Comparison of ENCODE assay signal across 23 mouse cellular contexts in genomic region chr2:38144831-38145230, GRCm38 (mm10).
DNase-seq lines count a peak whose midpoint lies in the region; ATAC-seq and TF ChIP-seq lines count a peak whose summit lies in the region.
"Had no signal": no experiment of that assay in that cellular context is flagged by ENCODE, and none has a peak within 500 bp of the region (broad histone marks: within the 10 kb centered on the region; RNA-seq: fewer than 3 reads in every experiment).

No protein-coding gene starts in this region.

- no peaks in the 10 kb centered on the region for H3K9me3 ChIP-seq in forebrain, embryonic 11.5 days (ENCODE audit: control insufficient read depth, low read length)
- no peaks in the 10 kb centered on the region for H3K9me3 ChIP-seq in forebrain, embryonic 15.5 days
- H3K9me3 ChIP-seq in midbrain, embryonic 13.5 days = no peaks in the 10 kb centered on the region
- H3K9me3 ChIP-seq: embryonic facial prominence, embryonic 12.5 days; G1E; limb, embryonic 12.5 days; liver, embryonic 15.5 days had no signal

- TF ChIP-seq CTCF in layer of hippocampus, adult 2 months (conservative IDR thresholded peaks at IDR 0.05) = no peak

- no peak for ATAC-seq in forebrain, embryonic 11.5 days (replicated peaks; ENCODE audit: low FRiP score)
- ATAC-seq in forebrain, embryonic 15.5 days (replicated peaks) = no peak
- no peak; the same call in 1 of the 2 replicates for ATAC-seq in midbrain, embryonic 13.5 days
- no peak for ATAC-seq in granulocyte monocyte progenitor cell, adult 5-6 weeks (replicated peaks; ENCODE audit: poor library complexity, severe bottlenecking)
- ATAC-seq: lung, postnatal 0 days; Patski had no signal

- no peak overlapping the region for H3K9ac ChIP-seq in forebrain, embryonic 11.5 days (ENCODE audit: low read length)
- no peak overlapping the region for H3K9ac ChIP-seq in forebrain, embryonic 15.5 days (replicated peaks)
- no peak overlapping the region for H3K9ac ChIP-seq in midbrain, embryonic 13.5 days (replicated peaks)
- H3K9ac ChIP-seq: embryonic facial prominence, embryonic 12.5 days; limb, embryonic 12.5 days; liver, embryonic 15.5 days had no signal

- DNase-seq in layer of hippocampus, adult 2 months (ENCODE audit: low spot score in 2 of 2) = no peak
- DNase-seq in layer of hippocampus, postnatal 14 days (ENCODE audit: low spot score in 2 of 2) = no peak
- no peak for DNase-seq in forebrain, embryonic 11.5 days (ENCODE audit: low spot score)
- DNase-seq in B cell, adult 2 months = no peak
- no peak for DNase-seq in frontal cortex, postnatal 25 days (ENCODE audit: low spot score in 2 of 2)
- DNase-seq: cerebellum, adult 11 months; cerebellum, adult 9-11 months; gastrocnemius, adult 2 months; kidney, adult 11 months; thymus, adult 18-20 months; thymus, postnatal 36 days had no signal

- H3K27ac ChIP-seq in layer of hippocampus, adult 2 months = peak overlapping the region; percentile 64; the same call in 1 of the 2 replicates
- H3K27ac ChIP-seq in forebrain, embryonic 11.5 days (ENCODE audit: low read depth, low read length) = peak overlapping the region; percentile 77; the same call in 1 of the 2 replicates
- peak overlapping the region; percentile 77 for H3K27ac ChIP-seq in forebrain, embryonic 15.5 days (replicated peaks)
- peak overlapping the region; percentile 73 for H3K27ac ChIP-seq in midbrain, embryonic 13.5 days
- H3K27ac ChIP-seq: embryonic facial prominence, embryonic 12.5 days; gastrocnemius, adult 2 months; limb, embryonic 12.5 days; liver, embryonic 15.5 days; macrophage had no signal

- H3K27me3 ChIP-seq in forebrain, embryonic 11.5 days (ENCODE audit: control insufficient read depth, insufficient read depth, low read length) = no peaks in the 10 kb centered on the region
- H3K27me3 ChIP-seq in forebrain, embryonic 15.5 days = no peaks in the 10 kb centered on the region
- no peaks in the 10 kb centered on the region for H3K27me3 ChIP-seq in midbrain, embryonic 13.5 days
- H3K27me3 ChIP-seq: CH12.LX; embryonic facial prominence, embryonic 12.5 days; limb, embryonic 12.5 days; liver, embryonic 15.5 days; Patski had no signal

- H3K4me1 ChIP-seq in forebrain, embryonic 11.5 days (replicated peaks; ENCODE audit: control insufficient read depth, insufficient read depth, low read length) = peaks cover 12% of the 10 kb centered on the region
- peaks cover 41% of the 10 kb centered on the region for H3K4me1 ChIP-seq in forebrain, embryonic 15.5 days
- H3K4me1 ChIP-seq in midbrain, embryonic 13.5 days (replicated peaks) = peaks cover 61% of the 10 kb centered on the region

- no peak overlapping the region for H3K4me2 ChIP-seq in forebrain, embryonic 11.5 days (ENCODE audit: low read depth, low read length, severe bottlenecking)
- no peak overlapping the region for H3K4me2 ChIP-seq in forebrain, embryonic 15.5 days (replicated peaks)
- no peak overlapping the region for H3K4me2 ChIP-seq in midbrain, embryonic 13.5 days (replicated peaks)
- H3K4me2 ChIP-seq: embryonic facial prominence, embryonic 12.5 days; heart, embryonic 11.5 days; limb, embryonic 12.5 days; liver, embryonic 15.5 days had no signal

- H3K4me3 ChIP-seq in layer of hippocampus, adult 2 months = no peak overlapping the region
- no peak overlapping the region for H3K4me3 ChIP-seq in forebrain, embryonic 11.5 days (ENCODE audit: low read depth, low read length)
- H3K4me3 ChIP-seq in forebrain, embryonic 15.5 days = no peak overlapping the region
- H3K4me3 ChIP-seq in midbrain, embryonic 13.5 days (replicated peaks) = no peak overlapping the region
- H3K4me3 ChIP-seq: embryonic facial prominence, embryonic 12.5 days; gastrocnemius, adult 2 months; limb, embryonic 12.5 days; liver, embryonic 15.5 days had no signal

- no peaks in the 10 kb centered on the region for H3K36me3 ChIP-seq in forebrain, embryonic 11.5 days (ENCODE audit: control insufficient read depth, insufficient read depth, low read length)
- no peaks in the 10 kb centered on the region for H3K36me3 ChIP-seq in forebrain, embryonic 15.5 days
- no peaks in the 10 kb centered on the region for H3K36me3 ChIP-seq in midbrain, embryonic 13.5 days
- H3K36me3 ChIP-seq: embryonic facial prominence, embryonic 12.5 days; limb, embryonic 12.5 days; liver, embryonic 15.5 days had no signal
